Mouse (Mus musculus) liver, embryonic 14.5 days (tissue): ENCODE results near the gene Cd72.

ENCODE experiments used
- CTCF ChIP-seq: IDR thresholded peaks from 2 replicates; pipeline ENCODE4 v1.5.1; 2016; ENCODE audit warnings: antibody characterized with exemption, low read depth, control low read depth
- EP300 ChIP-seq: IDR thresholded peaks from 2 replicates; pipeline ENCODE4 v1.6.1; 2016; ENCODE audit warnings: antibody characterized with exemption, low read depth

DNA sequence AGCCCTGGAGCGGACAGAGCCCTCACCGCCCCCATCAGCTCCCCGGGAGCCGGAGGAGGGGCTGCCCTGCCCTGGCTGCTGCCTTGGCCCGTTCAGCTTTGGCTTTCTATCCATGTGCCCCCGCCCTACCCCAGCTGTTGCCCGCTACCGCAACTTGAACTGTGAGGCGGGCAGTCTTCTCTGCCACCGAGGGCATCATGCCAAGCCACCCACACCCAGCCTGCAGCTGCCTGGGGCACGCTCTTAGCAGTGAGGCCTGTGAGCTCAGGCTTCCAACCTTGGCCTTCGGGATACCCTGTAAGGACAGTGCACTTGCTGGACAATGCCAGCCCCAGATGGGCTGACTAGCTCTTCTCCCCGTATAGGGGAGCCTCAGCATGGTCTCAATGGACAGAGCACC is 7.2 kb downstream of the Cd72 start:
- TF ChIP-seq CTCF: no peak
- no peak for TF ChIP-seq EP300
